Mouse (Mus musculus): ENCODE results near the gene Ttc8.

Ttc8 gene

DNA sequence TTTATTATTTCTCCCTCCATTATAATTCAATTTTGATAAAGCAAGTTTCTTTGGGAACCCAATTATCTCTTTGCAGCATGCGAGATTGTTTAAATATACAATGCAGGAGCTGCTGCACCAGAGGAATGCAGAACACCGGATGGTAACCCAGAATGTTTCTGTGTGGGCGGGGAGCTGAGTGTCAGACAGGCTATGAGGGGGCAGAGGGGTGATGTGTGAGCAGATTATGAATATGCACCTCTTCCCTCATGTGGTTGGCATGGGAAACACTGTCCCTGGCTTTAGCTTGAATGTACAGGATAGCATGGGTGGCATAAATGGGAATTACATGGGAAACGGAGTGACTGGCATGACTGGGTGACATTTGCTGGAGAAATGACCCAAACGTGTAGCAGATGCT, 108.3 kb downstream of the Ttc8 start:
- peak in 1 of 2 experiments; percentile 56 for DNase-seq (ENCODE audit: low spot score in 2 of 2)

DNA sequence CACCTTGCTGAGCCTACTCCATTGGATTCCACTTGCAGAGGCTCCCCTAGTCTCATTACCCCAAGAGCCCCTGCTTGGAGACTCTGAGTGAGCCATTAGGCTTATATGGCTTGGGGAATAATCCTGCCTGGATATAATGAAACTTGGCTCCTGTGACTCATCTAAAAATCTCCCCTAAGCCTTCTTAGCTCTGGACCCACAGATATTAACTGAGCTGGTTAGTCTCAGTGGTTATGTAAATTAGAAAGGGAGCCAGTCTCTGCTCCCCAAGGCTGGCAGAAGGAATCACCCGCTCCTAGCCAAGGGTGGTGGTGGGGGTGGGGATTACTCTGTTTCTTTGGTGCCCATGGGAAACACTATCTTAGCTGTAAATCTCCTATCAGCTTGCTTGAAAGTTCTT, 109.6 kb downstream of the Ttc8 start:
- DNase-seq (ENCODE audit: low spot score in 2 of 2), result no peak
